Mouse (Mus musculus) thymus, postnatal 36 days (tissue): Measurements from ENCODE around the gene Serpina3a.

ENCODE experiments used
- DNase-seq, 2 experiments: peaks; one replicate each; pipeline ENCODE4 v3.0.0; 2022; ENCODE audit warnings: mixed read lengths in 2 of 2

Gene Serpina3a

GRCm38 (mm10) chr12:104145571-104145970, 33.0 kb downstream of the Serpina3a start:
- DNase-seq = no peak

GRCm38 (mm10) chr12:104151989-104152388, 39.5 kb downstream of the Serpina3a start:
- DNase-seq = no peak

- no peak for DNase-seq
These were observed 40.6 kb downstream of the Serpina3a start for GRCm38 (mm10) chr12:104153041-104153645.

GRCm38 (mm10) chr12:104153656-104154055, 41.1 kb downstream of the Serpina3a start, which contains the start of gene Serpina3c:
Gene Serpina3c (minus strand): TSS chr12:104153870.
- DNase-seq = no peak
